Comparison of ENCODE assay signal across 8 mouse cellular contexts in genomic region chr10:30089406-30089805, GRCm38 (mm10).
A peak's percentile ranks its signal among the peaks of the same experiment; 100 is the strongest.
DNase-seq lines count a peak whose midpoint lies in the region; ATAC-seq and TF ChIP-seq lines count a peak whose summit lies in the region.

No protein-coding gene starts in this region.

- ATAC-seq in liver, embryonic 12.5 days, result no peak
- ATAC-seq in embryonic facial prominence, embryonic 14.5 days (ENCODE audit: low read depth), result peak; percentile 74
- no peak for ATAC-seq in heart, embryonic 13.5 days (ENCODE audit: extremely low read depth, insufficient number of reproducible peaks, low FRiP score, low TSS enrichment)
- no peak for ATAC-seq in megakaryocyte-erythroid progenitor cell, adult 5-6 weeks (replicated peaks; ENCODE audit: low FRiP score, low TSS enrichment, poor library complexity, severe bottlenecking)
- ATAC-seq in granulocyte monocyte progenitor cell, adult 5-6 weeks (replicated peaks; ENCODE audit: poor library complexity, severe bottlenecking), result no peak

- no peak overlapping the region for H3K9ac ChIP-seq in liver, adult 2 months (ENCODE audit: low read depth, low read length)
- H3K9ac ChIP-seq in liver, embryonic 12.5 days, result no peak overlapping the region
- no peak overlapping the region for H3K9ac ChIP-seq in embryonic facial prominence, embryonic 14.5 days (ENCODE audit: low read depth, low read length)
- H3K9ac ChIP-seq in heart, embryonic 13.5 days, result no peak overlapping the region

- H3K4me1 ChIP-seq in liver, adult 2 months (ENCODE audit: control insufficient read depth, insufficient read depth, low read length), result no peaks in the 10 kb centered on the region
- no peaks in the 10 kb centered on the region for H3K4me1 ChIP-seq in liver, embryonic 12.5 days
- H3K4me1 ChIP-seq in embryonic facial prominence, embryonic 14.5 days (ENCODE audit: control insufficient read depth, insufficient read depth, low read length), result no peaks in the 10 kb centered on the region
- peaks cover 6% of the 10 kb centered on the region; the same call in 1 of the 2 replicates for H3K4me1 ChIP-seq in heart, embryonic 13.5 days

- no peak for TF ChIP-seq POLR2A in liver, adult 2 months (IDR thresholded peaks at IDR 0.05; ENCODE audit: extremely low read depth, insufficient read depth, low read length)

- no peaks in the 10 kb centered on the region for H3K9me3 ChIP-seq in liver, embryonic 12.5 days (replicated peaks)
- H3K9me3 ChIP-seq in embryonic facial prominence, embryonic 14.5 days (ENCODE audit: control insufficient read depth, low read length), result no peaks in the 10 kb centered on the region
- no peaks in the 10 kb centered on the region for H3K9me3 ChIP-seq in heart, embryonic 13.5 days

- no peaks in the 10 kb centered on the region for H3K79me2 ChIP-seq in liver, adult 2 months (ENCODE audit: control insufficient read depth, insufficient read depth, low read length)

- TF ChIP-seq CTCF in liver, adult 2 months (IDR thresholded peaks at IDR 0.05; ENCODE audit: low read depth, low read length), result 0 out of 2 replicates have a peak, but pooled peaks have one; percentile 17

- H3K27me3 ChIP-seq in liver, adult 2 months (ENCODE audit: control insufficient read depth, insufficient read depth, low read length), result no peaks in the 10 kb centered on the region
- no peaks in the 10 kb centered on the region for H3K27me3 ChIP-seq in liver, embryonic 12.5 days (replicated peaks)
- no peaks in the 10 kb centered on the region for H3K27me3 ChIP-seq in embryonic facial prominence, embryonic 14.5 days (replicated peaks; ENCODE audit: control insufficient read depth, insufficient read depth, low read length)
- no peaks in the 10 kb centered on the region for H3K27me3 ChIP-seq in heart, embryonic 13.5 days (replicated peaks)

- DNase-seq in liver, adult 2 months (ENCODE audit: extremely low read depth, low read depth, low spot score), result peak; percentile 73
- peak; percentile 44 for DNase-seq in embryonic facial prominence, embryonic 14.5 days (ENCODE audit: low spot score)
- DNase-seq in layer of hippocampus, postnatal 10 days (ENCODE audit: low spot score in 2 of 2), result peak; percentile 5 to 30
- peak; percentile 9 for DNase-seq in right cerebral cortex, postnatal 14 days

- H3K36me3 ChIP-seq in liver, adult 2 months (ENCODE audit: control insufficient read depth, insufficient read depth, low read length), result no peaks in the 10 kb centered on the region
- no peaks in the 10 kb centered on the region for H3K36me3 ChIP-seq in liver, embryonic 12.5 days
- no peaks in the 10 kb centered on the region for H3K36me3 ChIP-seq in embryonic facial prominence, embryonic 14.5 days (ENCODE audit: control insufficient read depth, insufficient read depth, low read length)
- no peaks in the 10 kb centered on the region for H3K36me3 ChIP-seq in heart, embryonic 13.5 days

- no peak overlapping the region for H3K4me2 ChIP-seq in liver, embryonic 12.5 days
- H3K4me2 ChIP-seq in embryonic facial prominence, embryonic 14.5 days (ENCODE audit: low read depth, low read length), result no peak overlapping the region
- H3K4me2 ChIP-seq in heart, embryonic 13.5 days, result peak overlapping the region; percentile 29

- H3K4me3 ChIP-seq in liver, adult 2 months (ENCODE audit: insufficient read depth, low read depth, low read length), result no peak overlapping the region
- H3K4me3 ChIP-seq in liver, embryonic 12.5 days, result no peak overlapping the region
- no peak overlapping the region for H3K4me3 ChIP-seq in embryonic facial prominence, embryonic 14.5 days (ENCODE audit: low read depth, low read length)
- H3K4me3 ChIP-seq in heart, embryonic 13.5 days, result no peak overlapping the region

- WGBS in liver, adult 2 months, result 23% methylated on average over 7 of the region's 7 CpGs
- 41% methylated on average over 7 of the region's 7 CpGs for WGBS in liver, embryonic 12.5 days (ENCODE audit: insufficient replicate concordance)
- 39% methylated on average over 7 of the region's 7 CpGs for WGBS in embryonic facial prominence, embryonic 14.5 days
- 35% methylated on average over 7 of the region's 7 CpGs for WGBS in heart, embryonic 13.5 days

- H3K27ac ChIP-seq in liver, adult 2 months (replicated peaks; ENCODE audit: insufficient read depth, low read depth, low read length), result no peak overlapping the region
- no peak overlapping the region for H3K27ac ChIP-seq in liver, embryonic 12.5 days
- no peak overlapping the region for H3K27ac ChIP-seq in embryonic facial prominence, embryonic 14.5 days (replicated peaks; ENCODE audit: low read depth, low read length)
- no peak overlapping the region for H3K27ac ChIP-seq in heart, embryonic 13.5 days (replicated peaks)

Comparison
In these comparisons a context has a peak if more than half of its experiments do, and no peak if none do; other contexts are left out.
1. DNase-seq: peak in every context shown above with its lines; median percentile 73 in liver, adult 2 months; 44 in embryonic facial prominence, embryonic 14.5 days; 18 in layer of hippocampus, postnatal 10 days; 9 in right cerebral cortex, postnatal 14 days.